Mouse (Mus musculus): ENCODE results near the gene Ahsa2.
"Not testable (repeated sequence)": the region's sequence is repeated elsewhere in the genome, so short reads cannot be mapped to it uniquely, and the experiment has no call there.

The Ahsa2 gene

GRCm38 (mm10) chr11:23497718-23498509, at the start of gene Ahsa2:
TSS of gene Ahsa2 (minus strand) at chr11:23498030.
- DNase-seq (ENCODE audit: low spot score) = peak; percentile 96

DNA sequence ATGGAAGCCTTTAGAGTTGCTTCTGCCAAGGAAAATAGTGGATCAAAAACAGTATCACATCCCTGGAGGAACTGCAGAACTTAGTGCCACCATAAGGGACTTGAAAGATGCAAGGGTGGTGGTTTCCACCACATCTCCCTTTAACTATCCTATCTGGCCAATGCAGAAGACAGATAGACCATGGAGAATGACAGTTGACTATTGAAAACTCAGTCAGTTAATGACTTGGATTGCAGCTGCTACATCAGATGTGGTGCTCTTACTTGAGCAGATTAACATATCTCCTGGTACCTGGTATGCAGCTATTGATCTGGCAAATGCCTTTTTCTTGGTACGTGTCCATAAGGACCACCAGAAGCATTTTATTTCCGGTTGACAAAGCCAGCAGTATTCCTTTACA, 39.6 kb upstream of the Ahsa2 start:
- DNase-seq (ENCODE audit: low spot score) = no peak

- no peak for DNase-seq (ENCODE audit: low spot score)
These were observed 22.8 kb upstream of the Ahsa2 start, which contains the start of gene 1700093K21Rik for GRCm38 (mm10) chr11:23520473-23521205. TSS of gene 1700093K21Rik (minus strand) at chr11:23521155.

DNA sequence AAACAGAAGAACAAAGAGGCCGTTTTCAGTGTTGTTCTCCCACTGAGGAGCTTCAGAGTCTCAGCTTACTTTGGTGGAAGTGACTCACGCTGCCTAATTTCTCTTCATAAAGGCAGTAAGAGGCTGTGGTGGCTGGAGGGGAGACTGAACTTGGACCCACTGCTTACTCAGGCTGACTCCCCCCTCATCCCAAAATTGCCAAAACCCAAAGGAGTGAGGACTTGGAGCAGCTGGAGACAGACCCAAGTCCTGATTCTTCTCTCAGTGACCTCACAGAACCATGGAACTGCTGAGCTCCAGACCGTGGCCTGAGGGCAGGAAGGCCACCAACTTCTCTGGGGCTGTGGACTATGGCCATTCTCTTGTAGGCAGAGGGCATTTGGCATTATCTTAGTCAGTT, 21.2 kb upstream of the Ahsa2 start:
- no peak for DNase-seq (ENCODE audit: low spot score)

DNA sequence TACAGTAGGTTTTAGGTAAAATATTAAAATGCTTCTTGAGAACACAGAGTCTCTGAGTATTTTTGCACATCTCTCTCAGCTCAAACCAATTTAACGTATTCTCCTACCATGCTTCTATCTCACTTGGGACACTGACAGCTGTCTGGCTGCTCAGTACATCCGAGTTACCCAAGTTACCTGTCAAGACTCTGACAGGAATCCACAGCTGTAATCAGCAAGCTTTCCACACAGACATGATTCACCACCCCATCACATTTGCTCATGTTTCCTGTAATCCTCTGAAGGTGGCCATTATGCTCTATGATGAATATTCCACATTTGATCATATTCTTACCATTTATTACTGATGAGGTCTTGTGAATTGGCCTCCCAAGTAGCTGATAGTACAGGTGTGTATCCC, 17.5 kb upstream of the Ahsa2 start:
- DNase-seq (ENCODE audit: low spot score) = no peak

DNA sequence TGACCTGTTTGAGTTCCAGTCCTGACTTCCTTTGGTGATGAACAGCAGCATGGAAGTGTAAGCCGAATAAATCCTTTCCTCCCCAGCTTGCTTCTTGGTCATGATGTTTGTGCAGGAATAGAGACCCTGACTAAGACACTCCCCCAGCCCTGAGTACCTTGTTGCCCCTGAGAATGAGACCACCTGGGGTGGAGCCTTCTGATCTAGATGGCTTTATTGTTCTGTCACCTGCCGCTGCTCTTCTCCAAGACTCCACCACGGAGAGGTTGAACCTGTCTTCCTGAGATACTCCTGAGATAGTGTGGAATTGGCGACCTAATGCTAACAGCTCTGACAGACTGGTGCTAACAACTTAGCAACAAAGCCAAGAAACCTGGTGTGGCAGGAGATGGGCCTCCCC, 17.0 kb upstream of the Ahsa2 start:
- not testable (repeated sequence) for DNase-seq (ENCODE audit: low spot score)

DNA sequence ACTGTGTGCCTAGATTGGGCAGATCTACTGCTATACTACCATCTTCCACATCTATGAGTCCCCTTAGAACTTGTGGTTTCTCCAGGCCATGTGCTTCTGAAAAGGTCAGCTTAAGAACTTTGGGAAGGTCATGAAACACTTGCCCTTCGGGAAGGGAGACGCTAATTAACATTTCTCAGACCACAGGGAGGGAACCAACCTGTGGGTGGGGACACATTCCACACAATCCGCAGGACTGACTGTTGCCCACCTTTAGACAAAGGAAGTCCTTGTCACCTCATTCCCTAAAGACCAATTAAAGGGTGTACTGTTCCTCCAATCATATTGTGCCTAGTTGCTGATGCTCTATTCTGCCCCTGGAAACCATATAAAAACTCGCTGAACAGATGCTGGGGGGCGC, 7.0 kb upstream of the Ahsa2 start:
- DNase-seq (ENCODE audit: low spot score) = not testable (repeated sequence)

DNA sequence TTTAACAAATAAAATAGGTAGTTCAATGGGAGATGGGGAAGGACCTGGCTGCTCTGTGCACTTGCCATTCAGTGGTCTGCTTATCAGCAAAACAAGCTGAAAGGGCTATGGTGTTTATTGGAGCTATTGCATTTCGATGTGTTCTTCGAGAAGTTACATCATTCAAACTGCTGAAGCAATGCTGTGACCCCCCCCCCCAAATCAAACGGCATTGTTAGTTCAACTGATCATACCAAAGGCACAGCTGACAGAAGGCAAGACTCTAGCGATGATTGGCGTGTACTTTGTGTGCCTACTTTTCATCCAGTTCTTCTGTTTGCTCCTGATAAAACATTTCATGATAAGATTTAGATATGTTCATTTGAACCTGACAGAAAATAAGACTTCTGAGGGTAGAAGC, 779 bp upstream of the Ahsa2 start:
- no peak for DNase-seq (ENCODE audit: low spot score)

DNA sequence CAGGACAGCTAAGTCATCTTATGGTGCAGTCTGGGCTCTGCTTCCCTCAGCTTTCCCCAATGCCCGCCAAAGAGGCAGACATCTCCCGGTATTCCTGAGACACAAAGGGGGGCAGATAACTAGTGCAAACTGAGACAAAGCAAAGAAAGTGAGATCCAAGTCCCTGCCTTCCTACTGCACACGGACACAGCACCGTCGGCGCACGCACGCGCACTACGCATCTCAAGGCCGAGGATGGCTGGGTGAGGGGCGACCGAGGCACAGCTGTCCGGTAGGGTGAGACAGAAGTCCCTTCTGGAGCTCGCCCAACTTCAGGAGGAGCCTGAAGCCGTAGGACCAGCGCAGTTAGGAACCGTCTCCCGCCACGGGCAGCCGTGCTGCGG, 504 bp downstream of the Ahsa2 start:
- peak; percentile 63 for DNase-seq (ENCODE audit: low spot score)

DNA sequence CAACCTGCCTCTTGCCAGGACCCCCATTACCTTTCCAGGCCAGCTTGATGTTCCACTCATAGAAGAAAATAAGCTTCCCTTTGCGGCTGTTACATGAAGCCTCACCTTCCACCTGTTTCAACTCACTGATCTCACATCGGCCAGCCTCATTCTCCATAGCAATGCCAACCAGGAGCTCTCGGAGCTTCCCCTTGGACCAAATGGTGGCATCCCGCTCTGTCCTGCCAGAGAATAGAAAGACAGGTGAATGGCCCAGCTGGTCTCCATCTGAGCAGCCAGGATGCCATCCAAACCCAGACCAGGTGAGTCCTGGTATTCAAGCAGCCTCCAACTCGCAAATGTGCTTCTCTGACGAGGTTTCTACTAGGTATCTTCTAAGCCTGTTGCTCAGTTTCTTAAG, 1.2 kb downstream of the Ahsa2 start:
- DNase-seq (ENCODE audit: low spot score) = no peak

GRCm38 (mm10) chr11:23495231-23495630, 2.6 kb downstream of the Ahsa2 start:
- DNase-seq (ENCODE audit: low spot score) = no peak

DNA sequence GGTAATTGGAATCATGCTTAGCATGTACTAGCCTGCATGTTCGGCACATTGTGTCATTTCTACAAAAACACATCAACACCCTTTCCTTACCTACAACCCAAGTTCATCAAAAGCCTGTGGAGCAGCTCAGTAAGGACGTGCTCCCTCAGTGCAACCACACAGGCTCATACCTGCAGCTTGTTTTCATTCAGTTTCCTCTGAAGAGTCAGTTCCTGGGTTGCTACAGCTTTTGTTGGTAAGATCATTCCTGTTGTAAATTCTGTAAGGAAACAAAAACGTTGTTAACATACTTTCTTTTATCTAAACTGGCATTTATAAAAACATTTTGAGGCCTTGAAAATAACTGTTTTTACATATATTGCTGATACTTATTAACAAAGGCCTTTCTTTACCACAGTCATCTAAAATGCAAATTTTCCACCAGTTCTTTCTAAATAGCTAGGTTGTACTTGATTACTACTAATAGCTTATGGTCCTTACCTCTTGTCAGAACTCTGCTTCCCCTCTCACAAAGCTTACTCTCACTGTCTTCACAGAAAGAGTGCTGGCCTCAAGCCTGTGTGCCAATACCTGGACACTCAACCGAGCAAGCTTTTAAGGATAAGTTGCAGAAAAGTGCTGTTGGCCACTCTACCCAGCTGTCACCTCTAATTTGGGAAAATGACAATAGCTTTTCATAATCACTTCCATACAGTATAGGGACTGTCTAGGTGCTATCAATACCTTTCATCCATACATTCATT, 5.6 kb downstream of the Ahsa2 start:
- no peak for DNase-seq (ENCODE audit: low spot score)

GRCm38 (mm10) chr11:23489955-23490354, 7.9 kb downstream of the Ahsa2 start:
- no peak for DNase-seq (ENCODE audit: low spot score)

DNA sequence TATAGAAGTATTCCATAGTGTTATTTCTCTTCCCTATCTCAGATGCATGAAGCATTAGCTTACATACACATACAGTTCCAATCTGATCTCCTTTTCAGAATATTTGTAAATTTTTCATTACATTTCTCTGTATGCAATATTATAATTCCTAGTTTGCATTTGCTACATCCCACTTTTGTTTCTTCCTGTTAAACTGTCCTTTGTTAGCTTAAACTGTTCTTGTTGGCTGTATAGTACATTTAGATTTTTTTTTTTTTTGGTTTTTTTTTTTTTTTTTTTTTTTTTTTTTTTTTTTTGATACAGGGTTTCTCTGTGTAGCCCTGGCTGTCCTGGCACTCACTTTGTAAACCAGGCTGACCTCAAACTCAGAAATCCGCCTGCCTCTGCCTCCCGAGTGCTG, 32.0 kb downstream of the Ahsa2 start:
- not testable (repeated sequence) for DNase-seq (ENCODE audit: low spot score)

Data from ovary, adult 18-20 months (tissue).